Mouse (Mus musculus) olfactory bulb, adult 2 months (tissue): Measurements from ENCODE around the gene Atg4b.

Experiments
- CTCF ChIP-seq: fragments of 200-500 bp; IDR thresholded peaks from 2 replicates; pipeline ENCODE4 v1.5.1; 2012; ENCODE audit warnings: low read depth, mild to moderate bottlenecking, low read length, moderate library complexity; ENCODE audit not compliant: insufficient read depth
- POLR2A ChIP-seq: fragments of 200-500 bp; IDR thresholded peaks from 2 replicates; pipeline ENCODE4 v1.6.1; 2012; ENCODE audit warnings: mild to moderate bottlenecking, low read depth, low read length, moderate library complexity; ENCODE audit not compliant: insufficient read depth

DNA sequence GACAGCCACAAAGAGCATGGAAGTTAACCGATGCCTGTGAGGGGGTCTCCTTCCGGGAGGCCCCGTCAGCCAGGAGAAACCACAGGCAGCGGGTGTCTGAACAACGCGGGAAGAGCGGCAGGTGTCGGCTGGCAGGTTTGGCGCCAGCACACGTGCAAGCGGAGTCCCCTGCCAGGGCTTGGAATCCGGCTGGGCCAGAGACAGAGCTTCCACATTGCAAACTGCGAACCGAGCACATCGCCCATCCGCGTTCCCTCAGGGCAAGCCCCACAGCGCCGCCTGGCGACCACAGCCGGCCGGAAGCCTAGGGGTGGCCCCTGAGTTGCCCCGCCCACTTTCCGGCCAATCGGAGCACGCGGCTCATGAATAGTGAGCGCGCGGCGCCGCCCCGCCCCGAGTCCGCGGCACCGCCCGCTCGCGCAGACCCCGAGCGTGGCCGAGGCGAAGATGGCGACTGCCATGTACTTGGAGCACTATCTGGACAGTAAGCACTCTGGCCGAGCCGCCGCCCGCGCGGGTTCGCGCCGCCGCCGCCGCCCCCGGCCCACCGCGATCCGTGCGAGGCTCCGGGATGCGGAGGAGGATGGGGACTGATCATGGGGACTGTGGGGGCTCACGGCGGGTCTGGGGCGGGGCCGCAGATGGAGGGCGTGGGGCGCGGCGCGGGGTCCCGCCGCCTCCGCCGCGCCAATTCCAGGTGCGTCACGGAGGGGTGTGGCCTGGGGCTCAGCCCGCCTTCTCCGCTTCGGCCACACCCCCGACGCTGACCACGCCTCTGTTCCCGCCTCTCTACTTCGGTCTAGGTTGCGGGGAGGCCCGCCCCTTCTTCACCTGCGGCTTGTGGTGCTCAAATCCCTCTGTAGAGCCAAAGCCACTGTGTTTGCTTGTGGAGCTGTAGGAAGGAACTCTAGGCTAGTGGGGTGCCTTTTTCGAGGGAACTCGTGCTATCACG, 52.5 kb downstream of the Atg4b start, which contains the start of gene Ing5:
- TF ChIP-seq CTCF (peak; percentile 80), POLR2A (peak; percentile 73)
